Mouse (Mus musculus) kidney, postnatal 10 days (tissue): Measurements from ENCODE around the gene Cdk4.
A peak's percentile ranks its signal among the peaks of the same experiment; 100 is the strongest.

Experiments
- DNase-seq: peaks from one replicate; pipeline ENCODE4 v3.0.0; 2021; ENCODE audit warnings: mixed read lengths

Gene Cdk4

GRCm38 (mm10) chr10:127075651-127076050 lies 12.3 kb downstream of the Cdk4 start:
- no peak for DNase-seq

GRCm38 (mm10) chr10:127076082-127076481 lies 12.7 kb downstream of the Cdk4 start:
- DNase-seq: no peak

GRCm38 (mm10) chr10:127077515-127077914 lies 14.2 kb downstream of the Cdk4 start:
- no peak for DNase-seq

- no peak for DNase-seq
Measured at GRCm38 (mm10) chr10:127078001-127078676, 14.8 kb downstream of the Cdk4 start.

- DNase-seq: peak; percentile 73
Measured at GRCm38 (mm10) chr10:127078677-127079575, 15.6 kb downstream of the Cdk4 start.

- peak; percentile 67 for DNase-seq
Measured at GRCm38 (mm10) chr10:127079665-127080391, 16.5 kb downstream of the Cdk4 start.

- peak; percentile 68 for DNase-seq
Measured at GRCm38 (mm10) chr10:127080901-127081780, 17.8 kb downstream of the Cdk4 start.

GRCm38 (mm10) chr10:127081996-127082620 lies 18.8 kb downstream of the Cdk4 start:
- no peak for DNase-seq

GRCm38 (mm10) chr10:127083292-127083914 lies 20.1 kb downstream of the Cdk4 start:
- DNase-seq: no peak

- DNase-seq: no peak
Measured at GRCm38 (mm10) chr10:127083915-127084306, 20.6 kb downstream of the Cdk4 start.

GRCm38 (mm10) chr10:127085052-127085451 lies 21.7 kb downstream of the Cdk4 start:
- DNase-seq: no peak

GRCm38 (mm10) chr10:127085633-127086032 lies 22.3 kb downstream of the Cdk4 start:
- DNase-seq: no peak

- peak; percentile 80 for DNase-seq
Measured at GRCm38 (mm10) chr10:127090560-127091411, 27.5 kb downstream of the Cdk4 start.

GRCm38 (mm10) chr10:127091507-127092396 lies 28.4 kb downstream of the Cdk4 start:
- DNase-seq: peak; percentile 38

GRCm38 (mm10) chr10:127092742-127093141 lies 29.4 kb downstream of the Cdk4 start:
- no peak for DNase-seq

GRCm38 (mm10) chr10:127094382-127094802 lies 31.1 kb downstream of the Cdk4 start:
- no peak for DNase-seq

GRCm38 (mm10) chr10:127098514-127098913 lies 35.2 kb downstream of the Cdk4 start:
- no peak for DNase-seq

- no peak for DNase-seq
Measured at GRCm38 (mm10) chr10:127099191-127099590, 35.9 kb downstream of the Cdk4 start.

GRCm38 (mm10) chr10:127099868-127100267 lies 36.5 kb downstream of the Cdk4 start:
- no peak for DNase-seq
